Mouse (Mus musculus) c-Kit-positive CD71-negative TER-119-negative erythroid progenitor cells, embryonic 14.5 days (primary cell): ENCODE results near the gene Nudt3.
A peak's percentile ranks its signal among the peaks of the same experiment; 100 is the strongest.

Source experiments
- DNase-seq: peaks from one replicate; pipeline ENCODE4 v3.0.0-alpha.2; 2013; ENCODE audit warnings: low read depth

Nudt3 gene

DNA sequence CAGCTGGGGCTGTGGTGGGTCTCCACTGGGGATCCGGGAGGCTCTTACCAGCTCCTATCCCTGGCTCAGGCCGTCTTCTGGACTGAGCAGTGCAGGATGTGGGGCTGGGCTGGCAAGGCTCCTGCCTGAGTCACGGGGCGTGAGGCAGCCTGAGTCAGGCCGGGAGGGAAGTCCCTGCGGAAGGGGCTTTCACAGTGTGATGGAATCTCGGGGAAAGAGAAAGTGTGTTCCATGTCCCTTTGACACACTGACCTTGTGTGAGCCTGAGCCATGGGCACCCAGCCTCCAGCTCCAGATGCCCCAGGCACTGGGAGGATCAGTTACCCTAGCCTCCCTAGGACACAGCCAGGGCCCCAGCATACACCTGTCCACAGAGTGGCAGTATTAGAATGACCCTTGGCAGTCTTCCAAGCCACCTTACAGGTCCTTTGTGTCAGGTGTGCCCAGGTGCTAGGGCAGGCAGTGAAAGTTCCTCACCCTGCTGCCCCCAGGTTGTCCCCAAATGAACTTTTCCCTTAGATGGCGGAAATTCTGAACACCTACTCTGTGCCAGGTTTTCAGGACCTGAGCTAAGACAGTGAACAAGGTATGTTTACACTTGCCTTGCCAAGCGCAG lies 75.9 kb downstream of the Nudt3 start:
- no peak for DNase-seq

DNA sequence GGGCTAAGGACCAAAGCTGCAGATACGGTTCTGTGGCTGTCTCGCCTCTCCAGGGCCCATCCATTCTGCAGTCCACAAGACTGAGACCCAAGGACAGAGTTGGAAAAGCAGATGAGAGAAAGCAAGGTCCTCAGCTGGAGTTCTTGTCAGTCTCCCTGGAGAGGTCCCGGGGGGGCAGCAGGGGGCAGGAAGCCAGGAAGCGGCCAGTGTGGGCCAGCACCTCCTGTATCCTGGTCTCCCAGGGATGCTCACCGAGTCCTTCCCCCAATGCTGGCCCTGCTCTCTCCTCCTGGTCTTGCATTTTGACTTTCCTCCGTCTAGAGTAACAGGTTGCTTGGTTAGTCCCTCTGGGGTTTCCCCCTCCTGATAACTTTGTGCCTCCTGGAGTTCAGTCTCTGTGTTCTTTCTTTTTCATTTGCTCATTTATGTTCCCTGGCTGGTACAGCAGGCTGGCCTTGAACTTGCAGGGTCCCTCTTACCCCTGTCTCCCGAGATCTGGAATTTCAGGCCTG lies 76.7 kb downstream of the Nudt3 start:
- no peak for DNase-seq

DNA sequence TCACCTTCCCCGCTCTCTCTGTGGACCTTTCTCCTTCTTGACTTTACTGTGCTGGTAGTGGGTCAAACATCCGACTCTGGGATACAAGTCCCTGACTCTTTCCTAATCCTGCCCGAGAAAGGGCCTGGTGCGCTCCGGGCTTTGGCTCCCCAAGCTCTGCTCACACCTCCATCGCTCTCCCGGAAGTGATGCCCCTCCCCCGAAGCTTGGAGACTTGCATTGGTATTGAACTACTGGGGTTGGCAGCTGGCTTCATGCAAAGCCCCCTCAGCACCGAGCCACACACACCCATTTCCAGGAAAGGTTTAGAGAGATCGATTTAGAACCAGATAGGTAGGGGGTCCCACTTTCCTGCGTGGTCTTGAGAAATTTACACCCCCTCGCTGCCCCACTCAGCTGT lies 77.3 kb downstream of the Nudt3 start:
- DNase-seq = no peak

DNA sequence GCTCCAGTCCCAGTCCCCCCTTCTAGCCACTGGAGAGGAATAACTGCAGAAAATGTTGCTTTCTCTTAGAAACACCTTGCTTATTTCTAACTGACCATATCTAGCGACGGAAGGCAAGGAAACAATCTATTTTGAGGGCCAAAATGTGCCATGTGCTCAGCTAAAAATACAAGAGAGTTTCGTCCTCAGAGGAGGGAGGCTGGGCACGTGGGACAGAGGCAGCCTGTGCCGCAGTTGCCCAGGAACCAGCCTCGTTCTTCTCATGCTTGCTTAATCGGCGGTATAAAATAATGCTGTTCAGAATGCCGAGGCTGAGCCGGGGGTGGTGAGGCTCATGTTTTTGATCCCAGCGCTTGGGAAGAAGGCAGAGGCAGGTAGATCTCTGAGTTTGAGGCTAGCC lies 78.7 kb downstream of the Nudt3 start:
- no peak for DNase-seq

DNA sequence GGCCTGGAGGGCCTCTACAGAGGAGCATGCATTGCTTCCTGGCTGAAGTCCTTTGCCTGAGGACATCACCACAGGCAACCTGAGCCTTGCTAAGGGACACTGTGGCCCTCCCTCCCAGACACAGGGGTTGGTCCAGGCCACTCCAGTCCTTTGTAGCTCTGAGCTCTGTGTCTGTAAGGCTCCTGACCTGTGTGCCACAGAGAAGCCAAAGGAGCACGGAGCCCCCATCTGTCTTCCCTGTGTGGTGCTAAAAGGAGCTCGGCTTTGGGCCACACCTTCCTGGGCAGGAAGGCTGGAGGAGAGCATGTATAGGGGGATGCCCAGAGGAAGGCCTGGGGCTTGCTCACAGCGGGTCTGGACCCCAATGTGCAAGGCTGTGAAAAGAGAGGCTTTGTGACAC lies 81.3 kb downstream of the Nudt3 start:
- no peak for DNase-seq

DNA sequence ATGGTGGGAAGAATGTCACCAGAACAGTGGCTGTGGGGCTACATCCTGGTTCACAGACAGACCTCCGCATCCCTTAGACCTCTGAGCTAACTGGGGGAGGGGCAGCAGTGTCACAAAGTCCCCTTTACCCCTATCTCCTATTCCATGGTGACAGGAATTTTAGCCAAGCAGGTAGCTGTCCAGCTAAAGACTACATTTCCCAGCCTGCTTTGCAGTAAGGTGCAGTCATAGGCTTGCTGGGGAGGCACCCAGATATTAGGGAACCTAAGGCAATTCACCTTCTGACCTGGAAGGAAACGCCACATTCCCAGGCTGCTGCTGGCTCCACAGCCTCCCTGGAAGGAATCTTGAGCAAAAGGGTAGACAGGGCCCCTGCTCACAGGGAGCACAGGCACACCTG lies 82.0 kb downstream of the Nudt3 start:
- no peak for DNase-seq

DNA sequence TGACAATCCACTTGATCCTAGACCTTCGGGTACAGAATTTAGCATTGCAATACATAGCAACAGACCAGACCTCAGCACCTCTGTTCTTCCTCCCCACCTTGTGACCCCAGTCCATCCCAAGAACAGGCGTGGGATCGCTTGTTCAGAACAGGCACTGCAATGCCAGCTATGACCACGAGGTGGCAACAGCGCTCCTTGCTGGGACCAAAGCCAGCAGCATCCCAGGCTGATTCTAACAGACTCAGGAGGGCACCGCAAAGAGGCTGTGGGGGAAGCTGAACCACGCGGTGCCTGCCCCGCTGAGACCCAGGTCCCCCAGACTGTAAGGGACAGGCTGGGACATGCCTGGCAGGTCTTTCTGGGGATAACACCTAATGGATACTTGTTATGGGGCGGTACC lies 88.6 kb downstream of the Nudt3 start:
- DNase-seq = peak; percentile 77

DNA sequence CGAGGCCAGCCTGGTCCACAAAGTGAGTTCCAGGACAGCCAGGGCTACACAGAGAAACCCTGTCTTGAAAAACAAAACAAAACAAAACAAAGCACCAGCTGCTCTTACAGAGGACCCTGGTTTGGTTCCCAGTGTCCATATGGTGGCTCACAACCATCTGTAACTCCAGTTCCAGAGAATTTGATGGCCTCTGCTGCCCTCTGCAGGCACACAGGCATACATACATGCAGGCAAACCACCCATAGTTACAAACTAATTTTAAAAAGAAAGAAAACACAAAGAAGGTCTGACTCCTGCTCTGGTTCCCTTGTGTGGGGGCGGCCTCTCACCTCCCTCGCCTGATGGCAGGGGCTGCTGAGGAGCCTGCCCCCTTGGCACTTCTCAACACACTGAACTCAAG lies 89.9 kb downstream of the Nudt3 start:
- DNase-seq = no peak

DNA sequence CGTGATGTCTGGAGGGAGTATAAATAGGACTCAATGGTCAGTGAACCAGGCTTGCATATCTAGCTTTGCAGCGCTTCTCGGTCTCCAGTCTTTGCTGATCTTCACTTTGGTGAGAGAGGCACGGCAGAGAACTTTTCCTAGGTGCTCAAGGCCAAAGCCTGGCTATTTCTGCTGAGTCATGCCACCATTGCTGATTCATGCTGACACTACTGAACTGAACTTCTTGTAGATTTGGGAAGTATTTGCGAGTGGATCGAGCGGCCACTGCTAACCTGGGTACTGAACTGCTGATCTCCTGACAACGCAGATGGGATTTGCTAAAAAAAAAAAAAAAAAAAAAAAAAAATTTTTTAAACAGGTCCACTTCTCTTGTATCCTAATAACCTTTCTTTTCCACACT lies 91.2 kb downstream of the Nudt3 start:
- DNase-seq = no peak
